Mouse (Mus musculus): ENCODE data around the gene Nrxn2.

DNA sequence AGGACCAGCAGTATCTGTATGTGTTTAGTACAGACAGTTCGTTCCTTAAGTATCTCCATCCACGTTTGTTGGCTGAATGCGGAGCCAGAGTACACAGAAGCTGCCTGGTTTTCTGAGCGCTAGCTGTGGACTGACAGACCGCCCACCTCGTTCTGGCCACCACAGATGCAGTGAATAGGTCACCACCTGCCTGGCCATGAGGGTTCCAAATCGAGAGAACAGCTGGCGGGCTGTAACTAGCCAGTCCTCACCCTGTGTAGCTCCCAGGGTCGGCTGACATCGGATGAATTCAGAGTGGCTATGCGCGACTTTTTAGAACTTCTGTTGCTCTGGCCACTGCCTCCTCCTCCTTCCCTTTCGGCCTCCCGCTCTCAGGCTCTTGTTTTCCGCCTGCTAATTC is 56.2 kb downstream of the Nrxn2 start:
- TF ChIP-seq MAFK (IDR thresholded peaks at IDR 0.05; ENCODE audit: insufficient read depth, low read depth, low read length) (no peak), ZNF384 (IDR thresholded peaks at IDR 0.05; ENCODE audit: low read depth, low read length) (no peak), CHD2 (IDR thresholded peaks at IDR 0.05; ENCODE audit: low read depth, low read length) (no peak)
